Mouse (Mus musculus) gastrocnemius, postnatal 36 days (tissue): ENCODE measurements around the gene Emc6. TPM values are rescaled to one million over a fixed set of nuclear protein-coding genes. Genes with fewer than 3 reads are reported as not detected.

Experiments used
- DNase-seq, 2 experiments: peaks; one replicate each; pipeline ENCODE4 v3.0.0; 2022
- intact Hi-C: fragments of 180-260 bp; cut with DNase I; formaldehyde crosslinking; loops from one replicate; pipeline ENCODE4 v1.15.1; 2025
- total RNA-seq, 2 experiments: library from RNA; stranded (reverse); gene quantifications; 2 replicates each; pipeline ENCODE4 v1.2.3; 2021

Emc6 gene
- total RNA-seq, 2 experiments from 2014 or later: 74.4 to 90.9 TPM

- intact Hi-C loops: no loop called here
- no peak for DNase-seq
Measured at GRCm38 (mm10) chr11:73185872-73186615, 9.2 kb upstream of the Emc6 start.

- no peak for DNase-seq
- intact Hi-C loops: no loop called here
Measured at GRCm38 (mm10) chr11:73177895-73178294, 1.1 kb upstream of the Emc6 start.

GRCm38 (mm10) chr11:73177509-73177875 is 655 bp upstream of the Emc6 start:
- intact Hi-C loops: no loop called here
- peak; percentile 70 to 74 for DNase-seq

GRCm38 (mm10) chr11:73176186-73176585 is 651 bp downstream of the Emc6 start:
- DNase-seq: peak in 1 of 2 experiments; percentile 37
- intact Hi-C loops: no loop called here

GRCm38 (mm10) chr11:73175612-73176011 is 1.2 kb downstream of the Emc6 start:
- intact Hi-C loops: no loop called here
- no peak for DNase-seq

- intact Hi-C loops: no loop called here
- DNase-seq: peak in 1 of 2 experiments; percentile 34
Measured at GRCm38 (mm10) chr11:73172186-73172585, 4.7 kb downstream of the Emc6 start.

GRCm38 (mm10) chr11:73169231-73169630 is 7.6 kb downstream of the Emc6 start:
- intact Hi-C loops: loop anchor here (2.0 kb wide), 1 partner anchor 30 kb away; the partner anchor contains the start of gene Haspin
- DNase-seq: peak in 1 of 2 experiments; percentile 38

- intact Hi-C loops: loop anchor here (2.0 kb wide), 1 partner anchor 30 kb away; the partner anchor contains the start of gene Haspin
Measured at GRCm38 (mm10) chr11:73168576-73168975, 8.3 kb downstream of the Emc6 start.

GRCm38 (mm10) chr11:73168071-73168470 is 8.8 kb downstream of the Emc6 start:
- no peak for DNase-seq
- intact Hi-C loops: loop anchor here (2.0 kb wide), 1 partner anchor 29 kb away; the partner anchor contains the start of gene Haspin

More at GRCm38 (mm10) chr11:73168576-73168975, 8.3 kb downstream of the Emc6 start:
- DNase-seq: no peak

GRCm38 (mm10) chr11:73162284-73162683 is 14.6 kb downstream of the Emc6 start:
- intact Hi-C loops: no loop called here
- no peak for DNase-seq

- DNase-seq: no peak
Measured at GRCm38 (mm10) chr11:73161616-73162015, 15.2 kb downstream of the Emc6 start.

GRCm38 (mm10) chr11:73160811-73161200 is 16.0 kb downstream of the Emc6 start:
- intact Hi-C loops: loop anchor here (2.0 kb wide), 1 partner anchor 22 kb away; the partner anchor contains the start of gene Haspin
- DNase-seq: peak; percentile 50 to 53

More at GRCm38 (mm10) chr11:73161616-73162015, 15.2 kb downstream of the Emc6 start:
- intact Hi-C loops: loop anchor here (2.0 kb wide), 1 partner anchor 23 kb away; the partner anchor contains the start of gene Haspin

GRCm38 (mm10) chr11:73159957-73160810 is 16.7 kb downstream of the Emc6 start, which contains the start of gene P2rx5:
Gene P2rx5, plus strand, starts transcription at chr11:73160421.
- intact Hi-C loops: loop anchor here (2.0 kb wide), 1 partner anchor 21 kb away; the partner anchor contains the start of gene Haspin

GRCm38 (mm10) chr11:73155071-73155470 is 21.8 kb downstream of the Emc6 start:
- intact Hi-C loops: no loop called here
- no peak for DNase-seq

More at GRCm38 (mm10) chr11:73159957-73160810, 16.7 kb downstream of the Emc6 start, which contains the start of gene P2rx5:
- peak; percentile 36 to 49 for DNase-seq

- intact Hi-C loops: no loop called here
- no peak for DNase-seq
Measured at GRCm38 (mm10) chr11:73148209-73148608, 28.6 kb downstream of the Emc6 start.

- intact Hi-C loops: no loop called here
Measured at GRCm38 (mm10) chr11:73146975-73147365, 29.9 kb downstream of the Emc6 start.

GRCm38 (mm10) chr11:73146026-73146974 is 30.5 kb downstream of the Emc6 start:
- DNase-seq: no peak
- intact Hi-C loops: no loop called here

More at GRCm38 (mm10) chr11:73146975-73147365, 29.9 kb downstream of the Emc6 start:
- no peak for DNase-seq

- intact Hi-C loops: no loop called here
- no peak for DNase-seq
Measured at GRCm38 (mm10) chr11:73144261-73144681, 32.6 kb downstream of the Emc6 start.
